Mouse (Mus musculus): Measurements from ENCODE around the gene Spata21. TPM values are rescaled to one million over a fixed set of nuclear protein-coding genes. Genes with fewer than 3 reads are reported as not detected.

The Spata21 gene
- polyA plus RNA-seq, 1 experiment from 2014 or later: 0.12 TPM

- 17% methylated on average over 6 of the region's 6 CpGs for WGBS
- H3K27ac ChIP-seq (ENCODE audit: low read depth, low read length): no peak overlapping the region
- no peaks in the 10 kb centered on the region for H3K36me3 ChIP-seq (ENCODE audit: control insufficient read depth, insufficient read depth)
- no peak overlapping the region; the same call in 1 of the 2 replicates for H3K4me2 ChIP-seq (replicated peaks; ENCODE audit: low read depth)
- H3K27me3 ChIP-seq (replicated peaks; ENCODE audit: control insufficient read depth, insufficient read depth, low read length): no peaks in the 10 kb centered on the region
- no peak for ATAC-seq
- TF ChIP-seq CTCF (IDR thresholded peaks at IDR 0.05; ENCODE audit: low read depth): no peak
- H3K4me3 ChIP-seq (ENCODE audit: low read depth, low read length): no peak overlapping the region
- H3K9ac ChIP-seq (ENCODE audit: low read depth, low read length): no peak overlapping the region
- H3K9me3 ChIP-seq (ENCODE audit: control insufficient read depth): no peaks in the 10 kb centered on the region
- peaks cover 25% of the 10 kb centered on the region for H3K4me1 ChIP-seq (replicated peaks; ENCODE audit: control insufficient read depth, insufficient read depth, low read length)
These were observed 41.1 kb downstream of the Spata21 start for GRCm38 (mm10) chr4:141129190-141129710.

- no peak for TF ChIP-seq CTCF (IDR thresholded peaks at IDR 0.05; ENCODE audit: low read depth)
- ATAC-seq: peak; percentile 39
- Histone ChIP-seq H3K36me3 (ENCODE audit: control insufficient read depth, insufficient read depth) (no peaks in the 10 kb centered on the region), H3K9ac (ENCODE audit: low read depth, low read length) (no peak overlapping the region), H3K4me2 (replicated peaks; ENCODE audit: low read depth) (peak overlapping the region; percentile 40), H3K4me1 (replicated peaks; ENCODE audit: control insufficient read depth, insufficient read depth, low read length) (peaks cover 35% of the 10 kb centered on the region), H3K9me3 (ENCODE audit: control insufficient read depth) (no peaks in the 10 kb centered on the region), H3K27me3 (replicated peaks; ENCODE audit: control insufficient read depth, insufficient read depth, low read length) (no peaks in the 10 kb centered on the region), H3K4me3 (ENCODE audit: low read depth, low read length) (no peak overlapping the region), H3K27ac (ENCODE audit: low read depth, low read length) (peak overlapping the region; percentile 86)
- WGBS: 40% methylated on average over 6 of the region's 6 CpGs
These were observed 42.7 kb downstream of the Spata21 start for GRCm38 (mm10) chr4:141130704-141131342.

- Histone ChIP-seq H3K4me2 (replicated peaks; ENCODE audit: low read depth) (peak overlapping the region; percentile 50), H3K27me3 (replicated peaks; ENCODE audit: control insufficient read depth, insufficient read depth, low read length) (no peaks in the 10 kb centered on the region), H3K9ac (ENCODE audit: low read depth, low read length) (no peak overlapping the region), H3K36me3 (ENCODE audit: control insufficient read depth, insufficient read depth) (no peaks in the 10 kb centered on the region), H3K4me1 (replicated peaks; ENCODE audit: control insufficient read depth, insufficient read depth, low read length) (peaks cover 39% of the 10 kb centered on the region), H3K9me3 (ENCODE audit: control insufficient read depth) (no peaks in the 10 kb centered on the region), H3K4me3 (ENCODE audit: low read depth, low read length) (no peak overlapping the region), H3K27ac (ENCODE audit: low read depth, low read length) (peak overlapping the region; percentile 86)
- TF ChIP-seq CTCF (IDR thresholded peaks at IDR 0.05; ENCODE audit: low read depth): no peak
- peak; percentile 75 for ATAC-seq
- 13% methylated on average over 5 of the region's 5 CpGs for WGBS
These were observed 43.5 kb downstream of the Spata21 start for GRCm38 (mm10) chr4:141131531-141132061.

GRCm38 (mm10) chr4:141132191-141132590 is 44.1 kb downstream of the Spata21 start:
- no peaks in the 10 kb centered on the region for H3K9me3 ChIP-seq (ENCODE audit: control insufficient read depth)
- peak overlapping the region; percentile 50 for H3K4me2 ChIP-seq (replicated peaks; ENCODE audit: low read depth)
- H3K27ac ChIP-seq (ENCODE audit: low read depth, low read length): peak overlapping the region; percentile 86
- H3K4me3 ChIP-seq (ENCODE audit: low read depth, low read length): no peak overlapping the region
- no peak for ATAC-seq
- no peak overlapping the region for H3K9ac ChIP-seq (ENCODE audit: low read depth, low read length)
- no peak for TF ChIP-seq CTCF (IDR thresholded peaks at IDR 0.05; ENCODE audit: low read depth)
- H3K36me3 ChIP-seq (ENCODE audit: control insufficient read depth, insufficient read depth): no peaks in the 10 kb centered on the region
- WGBS: 32% methylated on average over 8 of the region's 8 CpGs
- no peaks in the 10 kb centered on the region for H3K27me3 ChIP-seq (replicated peaks; ENCODE audit: control insufficient read depth, insufficient read depth, low read length)
- H3K4me1 ChIP-seq (replicated peaks; ENCODE audit: control insufficient read depth, insufficient read depth, low read length): peaks cover 43% of the 10 kb centered on the region

GRCm38 (mm10) chr4:141133227-141133626 is 45.1 kb downstream of the Spata21 start:
- Histone ChIP-seq H3K4me3 (ENCODE audit: low read depth, low read length) (no peak overlapping the region), H3K27me3 (replicated peaks; ENCODE audit: control insufficient read depth, insufficient read depth, low read length) (no peaks in the 10 kb centered on the region), H3K4me2 (replicated peaks; ENCODE audit: low read depth) (peak overlapping the region; percentile 27; the same call in 1 of the 2 replicates), H3K9me3 (ENCODE audit: control insufficient read depth) (no peaks in the 10 kb centered on the region), H3K4me1 (replicated peaks; ENCODE audit: control insufficient read depth, insufficient read depth, low read length) (peaks cover 43% of the 10 kb centered on the region), H3K9ac (ENCODE audit: low read depth, low read length) (0 out of 2 replicates have a peak overlapping the region, but pooled peaks have one; percentile 11), H3K27ac (ENCODE audit: low read depth, low read length) (peak overlapping the region; percentile 86), H3K36me3 (ENCODE audit: control insufficient read depth, insufficient read depth) (no peaks in the 10 kb centered on the region)
- no peak for TF ChIP-seq CTCF (IDR thresholded peaks at IDR 0.05; ENCODE audit: low read depth)
- WGBS: 27% methylated on average over 8 of the region's 8 CpGs
- no peak for ATAC-seq

GRCm38 (mm10) chr4:141134031-141134441 is 45.9 kb downstream of the Spata21 start:
- peaks cover 43% of the 10 kb centered on the region for H3K4me1 ChIP-seq (replicated peaks; ENCODE audit: control insufficient read depth, insufficient read depth, low read length)
- peak overlapping the region; percentile 86 for H3K27ac ChIP-seq (ENCODE audit: low read depth, low read length)
- whole genome bisulfite sequencing: 37% methylated on average over 8 of the region's 8 CpGs
- no peak overlapping the region for H3K4me3 ChIP-seq (ENCODE audit: low read depth, low read length)
- ATAC-seq: peak; percentile 32; the same call in 1 of the 2 replicates
- peak overlapping the region; percentile 55 for H3K4me2 ChIP-seq (replicated peaks; ENCODE audit: low read depth)
- H3K36me3 ChIP-seq (ENCODE audit: control insufficient read depth, insufficient read depth): no peaks in the 10 kb centered on the region
- no peaks in the 10 kb centered on the region for H3K9me3 ChIP-seq (ENCODE audit: control insufficient read depth)
- no peak for TF ChIP-seq CTCF (IDR thresholded peaks at IDR 0.05; ENCODE audit: low read depth)
- H3K9ac ChIP-seq (ENCODE audit: low read depth, low read length): 0 out of 2 replicates have a peak overlapping the region, but pooled peaks have one; percentile 17
- no peaks in the 10 kb centered on the region for H3K27me3 ChIP-seq (replicated peaks; ENCODE audit: control insufficient read depth, insufficient read depth, low read length)
